11 mouse cellular contexts compared by ENCODE assay signal in genomic region chr15:100113343-100114275, GRCm38 (mm10).
A peak's percentile ranks its signal among the peaks of the same experiment; 100 is the strongest.
DNase-seq lines count a peak whose midpoint lies in the region; ATAC-seq and TF ChIP-seq lines count a peak whose summit lies in the region.
"Had no signal": no experiment of that assay in that cellular context is flagged by ENCODE, and none has a peak within 500 bp of the region (broad histone marks: within the 10 kb centered on the region; RNA-seq: fewer than 3 reads in every experiment).

No protein-coding gene starts in this region.

- peaks cover 19% of the 10 kb centered on the region for H3K36me3 ChIP-seq in heart, postnatal 0 days (replicated peaks; ENCODE audit: control insufficient read depth, insufficient read depth, low read length)
- H3K36me3 ChIP-seq in intestine, embryonic 14.5 days (ENCODE audit: control insufficient read depth, insufficient read depth, low read length): peaks cover 16% of the 10 kb centered on the region
- peaks cover 23% of the 10 kb centered on the region for H3K36me3 ChIP-seq in neural tube, embryonic 13.5 days

- H3K4me3 ChIP-seq in heart, postnatal 0 days (ENCODE audit: low read depth, low read length): no peak overlapping the region
- H3K4me3 ChIP-seq in intestine, embryonic 14.5 days (ENCODE audit: low read depth, low read length): no peak overlapping the region
- no peak overlapping the region for H3K4me3 ChIP-seq in neural tube, embryonic 13.5 days
- H3K4me3 ChIP-seq: limb, embryonic 10.5 days had no signal

- H3K9ac ChIP-seq in heart, postnatal 0 days (replicated peaks; ENCODE audit: low read depth, low read length): no peak overlapping the region
- no peak overlapping the region for H3K9ac ChIP-seq in intestine, embryonic 14.5 days (ENCODE audit: low read length)
- no peak overlapping the region for H3K9ac ChIP-seq in neural tube, embryonic 13.5 days

- no peaks in the 10 kb centered on the region for H3K27me3 ChIP-seq in heart, postnatal 0 days (ENCODE audit: control insufficient read depth, insufficient read depth, low read length)
- H3K27me3 ChIP-seq in intestine, embryonic 14.5 days (replicated peaks; ENCODE audit: control insufficient read depth, insufficient read depth, low read length): no peaks in the 10 kb centered on the region
- no peaks in the 10 kb centered on the region for H3K27me3 ChIP-seq in neural tube, embryonic 13.5 days

- TF ChIP-seq CTCF in heart, postnatal 0 days (IDR thresholded peaks at IDR 0.05; ENCODE audit: low read depth): no peak

- H3K9me3 ChIP-seq in heart, postnatal 0 days (replicated peaks; ENCODE audit: control insufficient read depth, low read length): no peaks in the 10 kb centered on the region
- no peaks in the 10 kb centered on the region for H3K9me3 ChIP-seq in intestine, embryonic 14.5 days (ENCODE audit: control insufficient read depth, low read length)
- H3K9me3 ChIP-seq in neural tube, embryonic 13.5 days: no peaks in the 10 kb centered on the region
- H3K9me3 ChIP-seq: limb, embryonic 10.5 days had no signal

- no peak for DNase-seq in heart, postnatal 0 days (ENCODE audit: low spot score)
- DNase-seq in heart, postnatal 10 days: no peak
- DNase-seq in c-Kit-positive CD71-positive TER-119-positive erythroid progenitor cells, embryonic 14.5 days (ENCODE audit: low spot score): peak; percentile 17
- DNase-seq in intestine, embryonic 14.5 days (ENCODE audit: low spot score): no peak
- DNase-seq in adrenal gland, postnatal 4 days (ENCODE audit: low spot score in 2 of 2): no peak
- DNase-seq in thymus, postnatal 14 days: no peak
- no peak for DNase-seq in spleen, adult 12 weeks (ENCODE audit: low spot score)
- DNase-seq: adrenal gland, postnatal 25 days; heart, postnatal 14 days had no signal

- H3K4me2 ChIP-seq in heart, postnatal 0 days (ENCODE audit: low read depth, low read length): no peak overlapping the region
- no peak overlapping the region for H3K4me2 ChIP-seq in intestine, embryonic 14.5 days (ENCODE audit: low read length)
- H3K4me2 ChIP-seq in neural tube, embryonic 13.5 days: no peak overlapping the region

- no peak overlapping the region for H3K27ac ChIP-seq in heart, postnatal 0 days (ENCODE audit: low read depth)
- H3K27ac ChIP-seq in intestine, embryonic 14.5 days (ENCODE audit: low read depth): no peak overlapping the region
- H3K27ac ChIP-seq in neural tube, embryonic 13.5 days (replicated peaks): peak overlapping the region; percentile 53; the same call in 1 of the 2 replicates
- H3K27ac ChIP-seq: limb, embryonic 10.5 days had no signal

- no peak for TF ChIP-seq EP300 in heart, postnatal 0 days (IDR thresholded peaks at IDR 0.05; ENCODE audit: low read depth)

- peak; percentile 30; the same call in 1 of the 2 replicates for ATAC-seq in heart, postnatal 0 days (ENCODE audit: insufficient read depth, low read depth)
- 0 out of 2 replicates have a peak, but pooled peaks have one; percentile 38 for ATAC-seq in intestine, embryonic 14.5 days (replicated peaks; ENCODE audit: low FRiP score, low TSS enrichment, low read depth)
- ATAC-seq in neural tube, embryonic 13.5 days (ENCODE audit: low read depth): peak; percentile 75

- intact Hi-C loops in heart, postnatal 10 days (cut with DNase I): no loop called here

- H3K4me1 ChIP-seq in heart, postnatal 0 days (ENCODE audit: control insufficient read depth, insufficient read depth): peaks cover 24% of the 10 kb centered on the region
- H3K4me1 ChIP-seq in intestine, embryonic 14.5 days (replicated peaks; ENCODE audit: control insufficient read depth, insufficient read depth, low read length): peaks cover 21% of the 10 kb centered on the region; the same call in 1 of the 2 replicates
- peaks cover 33% of the 10 kb centered on the region for H3K4me1 ChIP-seq in neural tube, embryonic 13.5 days (replicated peaks)

- WGBS in heart, postnatal 0 days: 57% methylated on average over 10 of the region's 10 CpGs
- 60% methylated on average over 10 of the region's 10 CpGs for WGBS in intestine, embryonic 14.5 days
- 17% methylated on average over 10 of the region's 10 CpGs for WGBS in neural tube, embryonic 13.5 days
